In the genomic region with DNA sequence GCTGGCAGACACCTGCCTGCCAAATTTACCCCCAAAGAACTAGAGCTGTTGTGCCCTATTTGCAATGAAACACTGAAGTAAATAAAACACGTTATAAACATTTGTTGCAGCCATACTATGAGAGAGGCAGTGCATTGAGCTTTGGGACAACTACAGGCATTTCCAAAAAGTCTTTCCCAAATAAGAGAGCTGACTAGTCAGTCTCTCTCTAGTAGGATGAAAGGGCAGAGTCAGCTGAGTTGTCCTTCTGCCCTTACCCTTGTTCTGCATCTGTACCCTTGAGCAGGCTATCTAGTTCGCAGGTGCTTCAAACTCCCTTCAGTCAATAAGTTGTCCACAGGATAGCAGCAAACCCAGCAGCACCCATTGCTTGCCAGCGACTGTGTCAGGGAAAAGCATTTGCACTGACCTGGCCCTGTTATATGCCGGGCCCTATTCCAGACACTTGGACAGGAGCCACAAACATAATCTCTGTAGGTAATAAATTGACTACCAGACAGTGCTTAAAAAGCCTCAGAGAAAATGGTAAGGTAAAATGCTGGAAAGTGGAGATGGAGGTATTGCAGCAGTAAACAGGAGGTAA, we compare ENCODE assay signal across 7 mouse cellular contexts. TPM values are rescaled to one million over a fixed set of nuclear protein-coding genes. Genes with fewer than 3 reads are reported as not detected.
DNase-seq lines count a peak whose midpoint lies in the region; ATAC-seq lines count a peak whose summit lies in the region.

A gene (minus strand): TSS at position 51 of the 583 bp plus-strand sequence.

- no peak for DNase-seq in liver, embryonic 11.5 days (ENCODE audit: low spot score)
- no peak for DNase-seq in liver
- DNase-seq in midbrain, embryonic 11.5 days (ENCODE audit: low spot score, missing footprints) = peak; percentile 87
- no peak for DNase-seq in spleen, adult 12 weeks (ENCODE audit: low spot score)

- peak within 1 kb of the TSS; percentile 54 for H3K4me3 ChIP-seq in liver, embryonic 11.5 days (ENCODE audit: low read depth, low read length)
- peak within 1 kb of the TSS; percentile 67 for H3K4me3 ChIP-seq in embryonic facial prominence, embryonic 13.5 days
- H3K4me3 ChIP-seq in hindbrain, embryonic 16.5 days (ENCODE audit: low read length) = peak within 1 kb of the TSS; percentile 78
- H3K4me3 ChIP-seq in midbrain, embryonic 11.5 days (ENCODE audit: low read depth, low read length) = peak within 1 kb of the TSS; percentile 70

- no peaks in the 10 kb centered on the region for H3K9me3 ChIP-seq in liver, embryonic 11.5 days (ENCODE audit: control insufficient read depth, low read length)
- H3K9me3 ChIP-seq in embryonic facial prominence, embryonic 13.5 days = no peaks in the 10 kb centered on the region
- H3K9me3 ChIP-seq in hindbrain, embryonic 16.5 days (ENCODE audit: control insufficient read depth, low read length) = no peaks in the 10 kb centered on the region
- H3K9me3 ChIP-seq in midbrain, embryonic 11.5 days (ENCODE audit: control insufficient read depth, low read length) = no peaks in the 10 kb centered on the region

- WGBS in liver, embryonic 11.5 days = 62% methylated on average over 4 of the region's 4 CpGs
- 61% methylated on average over 4 of the region's 4 CpGs for WGBS in embryonic facial prominence, embryonic 13.5 days
- 54% methylated on average over 4 of the region's 4 CpGs for WGBS in hindbrain, embryonic 16.5 days
- 69% methylated on average over 4 of the region's 4 CpGs for WGBS in midbrain, embryonic 11.5 days

- H3K4me2 ChIP-seq in liver, embryonic 11.5 days = peak within 1 kb of the TSS; percentile 88
- peak within 1 kb of the TSS; percentile 100 for H3K4me2 ChIP-seq in embryonic facial prominence, embryonic 13.5 days
- H3K4me2 ChIP-seq in hindbrain, embryonic 16.5 days (ENCODE audit: low read length) = peak within 1 kb of the TSS; percentile 72
- peak within 1 kb of the TSS; percentile 97 for H3K4me2 ChIP-seq in midbrain, embryonic 11.5 days

- ATAC-seq in liver, embryonic 11.5 days (replicated peaks; ENCODE audit: low FRiP score) = no peak
- ATAC-seq in embryonic facial prominence, embryonic 13.5 days (ENCODE audit: insufficient number of reproducible peaks, insufficient read depth, low FRiP score, low TSS enrichment, low read depth) = no peak
- no peak for ATAC-seq in hindbrain, embryonic 16.5 days
- ATAC-seq in midbrain, embryonic 11.5 days (ENCODE audit: low FRiP score) = no peak
- ATAC-seq in CD4-positive, CD25-positive, alpha-beta regulatory T cell, adult 4 months = no peak

- no peaks in the 10 kb centered on the region for H3K36me3 ChIP-seq in liver, embryonic 11.5 days (ENCODE audit: control insufficient read depth, insufficient read depth, low read length)
- H3K36me3 ChIP-seq in embryonic facial prominence, embryonic 13.5 days = no peaks in the 10 kb centered on the region
- H3K36me3 ChIP-seq in hindbrain, embryonic 16.5 days (ENCODE audit: control insufficient read depth, insufficient read depth, low read length) = no peaks in the 10 kb centered on the region
- no peaks in the 10 kb centered on the region for H3K36me3 ChIP-seq in midbrain, embryonic 11.5 days (ENCODE audit: control insufficient read depth, insufficient read depth, low read length)

- peak within 1 kb of the TSS; percentile 34; the same call in 1 of the 2 replicates for H3K9ac ChIP-seq in liver, embryonic 11.5 days (ENCODE audit: low read depth, low read length)
- peak within 1 kb of the TSS; percentile 72 for H3K9ac ChIP-seq in embryonic facial prominence, embryonic 13.5 days
- H3K9ac ChIP-seq in hindbrain, embryonic 16.5 days (ENCODE audit: low read depth, low read length) = peak within 1 kb of the TSS; percentile 91
- peak within 1 kb of the TSS; percentile 84 for H3K9ac ChIP-seq in midbrain, embryonic 11.5 days (ENCODE audit: low read length)

- peaks cover 65% of the 10 kb centered on the region for H3K27me3 ChIP-seq in liver, embryonic 11.5 days (replicated peaks; ENCODE audit: control insufficient read depth, insufficient read depth, low read length)
- H3K27me3 ChIP-seq in embryonic facial prominence, embryonic 13.5 days = peaks cover 82% of the 10 kb centered on the region
- H3K27me3 ChIP-seq in hindbrain, embryonic 16.5 days (replicated peaks; ENCODE audit: control insufficient read depth, insufficient read depth, low read length) = no peaks in the 10 kb centered on the region
- peaks cover 28% of the 10 kb centered on the region for H3K27me3 ChIP-seq in midbrain, embryonic 11.5 days (ENCODE audit: control insufficient read depth, insufficient read depth, low read length)

- H3K27ac ChIP-seq in liver, embryonic 11.5 days (ENCODE audit: low read depth, low read length) = no peak within 1 kb of the TSS
- no peak within 1 kb of the TSS for H3K27ac ChIP-seq in embryonic facial prominence, embryonic 13.5 days
- H3K27ac ChIP-seq in hindbrain, embryonic 16.5 days (ENCODE audit: low read depth, low read length) = peak within 1 kb of the TSS; percentile 83
- H3K27ac ChIP-seq in midbrain, embryonic 11.5 days (ENCODE audit: low read depth, low read length) = peak within 1 kb of the TSS; percentile 48; the same call in 1 of the 2 replicates

- 0 out of 2 replicates have a peak, but pooled peaks cover 3% of the 10 kb centered on the region for H3K4me1 ChIP-seq in liver, embryonic 11.5 days (replicated peaks; ENCODE audit: control insufficient read depth, insufficient read depth, low read length)
- peaks cover 18% of the 10 kb centered on the region for H3K4me1 ChIP-seq in embryonic facial prominence, embryonic 13.5 days
- H3K4me1 ChIP-seq in hindbrain, embryonic 16.5 days (ENCODE audit: control insufficient read depth, insufficient read depth, low read depth, low read length) = peaks cover 21% of the 10 kb centered on the region
- H3K4me1 ChIP-seq in midbrain, embryonic 11.5 days (ENCODE audit: control insufficient read depth, insufficient read depth, low read length) = peaks cover 6% of the 10 kb centered on the region

RNA-seq across cellular contexts. Expression of the gene that starts here (rescaled TPM):
- polyA plus RNA-seq in liver, embryonic 11.5 days (2014; fragmentation: Nextera tagmentation; extraction: Ambion mirVana) = 0.08 and 0.16 TPM in 2 replicates
- polyA plus RNA-seq in embryonic facial prominence, embryonic 13.5 days (2015; fragmentation: Nextera tagmentation; extraction: Ambion mirVana) = 0.58 and 0.80 TPM in 2 replicates
- polyA plus RNA-seq in hindbrain, embryonic 16.5 days (2015; fragmentation: Nextera tagmentation; extraction: Ambion mirVana) = 8.6 and 8.9 TPM in 2 replicates
- polyA plus RNA-seq in midbrain, embryonic 11.5 days (2014; fragmentation: Nextera tagmentation; extraction: Ambion mirVana) = 2.4 TPM in 2 replicates
- polyA plus RNA-seq in CD4-positive, CD25-positive, alpha-beta regulatory T cell, adult 4 months (2017; shearing (Covaris generic)) = not detected

Comparison
In these comparisons a context has a peak if more than half of its experiments do, and no peak if none do; other contexts are left out.
1. H3K27ac ChIP-seq: peak in hindbrain, embryonic 16.5 days (single experiment) and midbrain, embryonic 11.5 days (single experiment); none in liver, embryonic 11.5 days (single experiment) and embryonic facial prominence, embryonic 13.5 days (single experiment).
2. H3K9ac ChIP-seq: peak in every context shown above with its lines; median percentile 91 in hindbrain, embryonic 16.5 days; 84 in midbrain, embryonic 11.5 days; 72 in embryonic facial prominence, embryonic 13.5 days; 34 in liver, embryonic 11.5 days.
3. Peak in every context shown above with its lines, with median percentiles within 50 percentile points of each other: H3K4me2 ChIP-seq and H3K4me3 ChIP-seq.